Mouse (Mus musculus) heart, postnatal 0 days (tissue): ENCODE measurements around the gene Tmem129. TPM values are rescaled to one million over a fixed set of nuclear protein-coding genes. Genes with fewer than 3 reads are reported as not detected.

Experiments used
- ATAC-seq: fragments of 200-750 bp; cut with Nextera tagmentation; 2 replicates; pipeline ENCODE4 v1.8.0; 2017; ENCODE audit warnings: low read depth, moderate number of reproducible peaks, moderate library complexity; ENCODE audit not compliant: insufficient read depth
- DNase-seq: peaks from one replicate; pipeline ENCODE4 v3.0.0-alpha.2; 2016; ENCODE audit warnings: low spot score
- H3K27ac ChIP-seq: fragments of 300-500 bp; sonication (generic); 2 replicates; pipeline ENCODE4 v1.5.1; 2014; ENCODE audit warnings: low read depth, mild to moderate bottlenecking
- H3K27me3 ChIP-seq: fragments of 300-500 bp; sonication (generic); 2 replicates; pipeline ENCODE4 v1.6.1; 2014; ENCODE audit warnings: low read length, mixed read lengths; ENCODE audit not compliant: control insufficient read depth, insufficient read depth
- H3K36me3 ChIP-seq: fragments of 300-500 bp; sonication (generic); replicated peaks from 2 replicates; pipeline ENCODE4 v1.6.1; 2014; ENCODE audit warnings: low read length, mixed read lengths; ENCODE audit not compliant: control insufficient read depth, insufficient read depth
- H3K4me1 ChIP-seq: fragments of 300-500 bp; sonication (generic); 2 replicates; pipeline ENCODE4 v1.6.1; 2014; ENCODE audit warnings: antibody characterized with exemption; ENCODE audit not compliant: control insufficient read depth, insufficient read depth
- H3K4me2 ChIP-seq: fragments of 300-500 bp; sonication (generic); 2 replicates; pipeline ENCODE4 v1.6.1; 2014; ENCODE audit warnings: low read depth, mild to moderate bottlenecking, low read length, moderate library complexity
- H3K4me3 ChIP-seq: fragments of 300-500 bp; sonication (generic); 2 replicates; pipeline ENCODE4 v1.5.1; 2014; ENCODE audit warnings: low read depth, low read length
- H3K9ac ChIP-seq: fragments of 300-500 bp; sonication (generic); replicated peaks from 2 replicates; pipeline ENCODE4 v1.6.1; 2014; ENCODE audit warnings: low read depth, low read length, mixed read lengths
- H3K9me3 ChIP-seq: fragments of 300-500 bp; sonication (generic); replicated peaks from 2 replicates; pipeline ENCODE4 v1.6.1; 2016; ENCODE audit warnings: low read length; ENCODE audit not compliant: control insufficient read depth
- CTCF ChIP-seq: IDR thresholded peaks from 2 replicates; pipeline ENCODE4 v1.5.1; 2016; ENCODE audit warnings: antibody characterized with exemption, control low read depth, low read depth
- EP300 ChIP-seq: IDR thresholded peaks from 2 replicates; pipeline ENCODE4 v1.6.1; 2016; ENCODE audit warnings: antibody characterized with exemption, low read depth
- WGBS: fragments of 180-500 bp; shearing (Covaris S2); extraction: QIAGEN DNeasy Blood & Tissue Kit; methylation state at CpG from one replicate; pipeline ENCODE4 v1.1.7; 2014; 5-methylcytosine and 5-hydroxymethylcytosine counted together
- polyA plus RNA-seq: library from polyadenylated mRNA; unstranded; fragments of >200 nt; fragmentation: Nextera tagmentation; extraction: Ambion mirVana; gene quantifications from 2 replicates; pipeline ENCODE4 v1.2.1, GENCODE M21; 2015
- total RNA-seq: library from RNA; depleted of rRNA; stranded (reverse); fragments of >200 nt; gene quantifications from 2 replicates; pipeline ENCODE4 v1.2.3, GENCODE M21; 2014; ENCODE audit warnings: low replicate concordance

Tmem129 gene
- total and polyA plus RNA-seq, 2 experiments from 2014 or later = 23.8 to 57.9 TPM

DNA sequence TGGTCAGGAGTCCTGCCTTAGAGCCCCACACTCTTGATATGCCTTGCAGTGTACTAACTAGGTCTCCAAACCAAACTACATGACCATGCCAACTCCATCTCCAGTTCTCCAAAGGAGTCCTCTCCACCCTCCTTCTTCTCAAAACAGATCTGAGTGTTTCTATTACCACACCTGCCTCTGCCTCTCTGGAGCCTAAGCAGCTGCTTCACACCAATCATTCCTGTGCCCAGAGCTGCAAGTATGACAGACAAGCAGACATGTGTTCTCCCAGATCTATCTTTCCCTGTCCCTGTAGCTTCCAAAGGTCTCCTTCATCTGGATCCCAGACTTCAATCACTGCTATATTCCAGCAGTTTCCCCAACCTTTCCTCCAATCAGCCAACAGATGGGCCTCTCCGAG lies 1.5 kb downstream of the Tmem129 start:
- TF ChIP-seq EP300 (no peak), CTCF (no peak)
- 18% methylated on average over 1 of the region's 1 CpGs for WGBS
- H3K27ac ChIP-seq = peak overlapping the region; percentile 98
- DNase-seq (no peak), ATAC-seq (no peak)
- H3K9me3 ChIP-seq = no peaks in the 10 kb centered on the region
- H3K4me3 ChIP-seq = peak overlapping the region; percentile 80
- H3K9ac ChIP-seq = peak overlapping the region; percentile 74
- H3K4me2 ChIP-seq = peak overlapping the region; percentile 86
- H3K27me3 ChIP-seq = no peaks in the 10 kb centered on the region
- H3K36me3 ChIP-seq = peaks cover 32% of the 10 kb centered on the region
- peaks cover 22% of the 10 kb centered on the region for H3K4me1 ChIP-seq

- ATAC-seq (no peak), DNase-seq (no peak)
- no peaks in the 10 kb centered on the region for H3K9me3 ChIP-seq
- no peak overlapping the region for H3K4me3 ChIP-seq
- H3K4me2 ChIP-seq = no peak overlapping the region
- H3K27me3 ChIP-seq = no peaks in the 10 kb centered on the region
- H3K36me3 ChIP-seq = peaks cover 19% of the 10 kb centered on the region
- no peak overlapping the region for H3K27ac ChIP-seq
- H3K4me1 ChIP-seq = peaks cover 31% of the 10 kb centered on the region
- 89% methylated on average over 10 of the region's 10 CpGs for WGBS
- no peak overlapping the region for H3K9ac ChIP-seq
- TF ChIP-seq EP300 = no peak
- no peak for TF ChIP-seq CTCF
These were observed 2.9 kb downstream of the Tmem129 start for GRCm38 (mm10) chr5:33655251-33655840.

DNA sequence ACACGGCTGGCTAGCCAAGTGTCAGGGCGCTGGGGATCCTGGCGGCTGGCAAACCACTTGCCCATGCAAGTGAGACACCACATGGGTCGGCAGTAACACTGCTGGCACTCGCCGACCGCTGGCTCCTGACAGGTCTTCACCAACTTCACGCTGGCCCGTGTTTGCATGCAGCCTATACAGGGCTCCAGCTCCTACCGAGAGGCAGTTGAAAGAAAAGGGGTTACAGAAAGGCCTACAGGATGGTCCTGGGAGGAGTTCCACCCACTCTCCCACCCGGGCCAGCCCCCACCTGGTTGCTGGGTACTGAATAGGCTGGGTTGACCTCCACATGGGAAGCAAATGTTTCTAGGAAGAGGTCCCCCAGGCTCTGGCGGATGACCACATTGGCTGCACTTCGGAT lies 3.8 kb downstream of the Tmem129 start:
- 91% methylated on average over 13 of the region's 13 CpGs for WGBS
- ATAC-seq = no peak
- peaks cover 33% of the 10 kb centered on the region for H3K4me1 ChIP-seq

GRCm38 (mm10) chr5:33652783-33653173 lies 5.4 kb downstream of the Tmem129 start:
- H3K4me1 ChIP-seq = peaks cover 26% of the 10 kb centered on the region
- H3K36me3 ChIP-seq = peaks cover 40% of the 10 kb centered on the region
- peak overlapping the region; percentile 17; the same call in 1 of the 2 replicates for H3K27ac ChIP-seq
- peak overlapping the region; percentile 68 for H3K4me2 ChIP-seq
- H3K4me3 ChIP-seq = peak overlapping the region; percentile 66
- WGBS = 4% methylated on average over 9 of the region's 9 CpGs
- ATAC-seq (0 out of 2 replicates have a peak, but pooled peaks have one; percentile 0), DNase-seq (no peak)
- no peaks in the 10 kb centered on the region for H3K9me3 ChIP-seq
- H3K9ac ChIP-seq = no peak overlapping the region; the same call in 1 of the 2 replicates
- no peaks in the 10 kb centered on the region for H3K27me3 ChIP-seq
- no peak for TF ChIP-seq EP300
- no peak for TF ChIP-seq CTCF

More for the DNA sequence above, 3.8 kb downstream of the Tmem129 start:
- H3K9ac ChIP-seq = no peak overlapping the region
- no peak overlapping the region for H3K4me2 ChIP-seq
- H3K27me3 ChIP-seq = no peaks in the 10 kb centered on the region
- no peak for DNase-seq
- no peak overlapping the region for H3K27ac ChIP-seq
- H3K9me3 ChIP-seq = no peaks in the 10 kb centered on the region
- TF ChIP-seq CTCF = no peak
- no peak for TF ChIP-seq EP300
- no peak overlapping the region for H3K4me3 ChIP-seq
- peaks cover 24% of the 10 kb centered on the region for H3K36me3 ChIP-seq

DNA sequence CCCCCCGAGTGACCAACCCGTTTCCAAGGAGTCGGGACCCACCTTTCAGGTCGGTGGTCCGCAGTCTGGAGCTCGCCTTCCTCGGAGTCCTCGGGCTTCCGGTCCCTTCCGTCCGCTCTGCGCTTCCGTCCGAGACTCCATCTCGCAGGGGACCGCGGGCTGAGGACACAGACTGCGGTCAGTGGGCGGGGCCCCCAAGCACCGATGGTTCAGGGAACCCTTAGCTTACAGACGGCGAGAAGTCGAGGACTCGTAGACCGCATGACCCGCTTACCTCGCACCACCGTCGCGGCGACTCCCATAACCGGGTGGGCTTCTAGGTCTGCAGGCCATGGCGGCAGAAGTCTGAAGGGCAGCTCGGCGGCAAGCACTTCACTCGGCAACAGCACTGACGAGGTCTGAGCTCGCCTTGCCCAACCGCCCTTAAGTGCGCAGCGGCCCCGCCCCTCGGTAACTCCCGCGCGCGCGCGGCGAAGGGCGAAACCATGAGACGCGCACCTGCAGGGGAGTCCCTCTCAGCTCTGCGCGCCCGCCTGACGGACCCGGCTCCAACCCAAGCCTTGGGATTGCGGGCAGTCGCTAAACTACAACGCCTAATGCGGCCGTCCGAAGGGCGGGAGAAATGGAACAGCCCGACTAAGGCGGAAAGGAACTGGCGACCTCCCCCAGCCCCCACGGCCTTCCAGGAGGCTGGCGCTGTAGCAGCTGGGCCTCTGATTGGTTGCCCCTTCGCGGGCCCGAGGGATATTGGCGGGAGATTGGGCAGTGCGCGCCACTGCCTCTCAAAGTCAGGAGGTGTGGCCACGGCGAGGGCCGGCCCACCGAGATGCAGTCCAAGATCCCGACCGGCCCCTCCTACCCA lies 6.1 kb downstream of the Tmem129 start, which contains the start of gene Slbp:
Slbp (minus strand) TSS at position 654 of the 862 bp plus-strand sequence.
- Histone ChIP-seq H3K27me3 (no peaks in the 10 kb centered on the region), H3K36me3 (peaks cover 46% of the 10 kb centered on the region), H3K9ac (peak within 1 kb of the TSS; percentile 54), H3K9me3 (no peaks in the 10 kb centered on the region), H3K4me2 (peak within 1 kb of the TSS; percentile 68), H3K27ac (peak within 1 kb of the TSS; percentile 96), H3K4me1 (peaks cover 26% of the 10 kb centered on the region), H3K4me3 (peak within 1 kb of the TSS; percentile 66)
- 0% methylated on average over 82 of the region's 82 CpGs for WGBS
- TF ChIP-seq CTCF = no peak
- peak; percentile 85; the same call in 1 of the 2 replicates for TF ChIP-seq EP300
- DNase-seq (peak; percentile 98), ATAC-seq (peak; percentile 95)
